8 mouse cellular contexts compared by ENCODE assay signal in genomic region chr2:35270531-35270984, GRCm38 (mm10). TPM values are rescaled to one million over a fixed set of nuclear protein-coding genes. Genes with fewer than 3 reads are reported as not detected.
DNase-seq lines count a peak whose midpoint lies in the region; ATAC-seq lines count a peak whose summit lies in the region.

No protein-coding gene starts in this region.

- H3K4me2 ChIP-seq in liver, embryonic 16.5 days (ENCODE audit: low read depth, low read length) = no peak overlapping the region

- H3K4me3 ChIP-seq in liver, embryonic 16.5 days (ENCODE audit: low read depth, low read length) = no peak overlapping the region

- no peak overlapping the region for H3K9ac ChIP-seq in liver, embryonic 16.5 days (ENCODE audit: low read depth, low read length)

- no peaks in the 10 kb centered on the region for H3K36me3 ChIP-seq in liver, embryonic 16.5 days (ENCODE audit: control insufficient read depth, insufficient read depth)

- H3K9me3 ChIP-seq in liver, embryonic 16.5 days (replicated peaks; ENCODE audit: control insufficient read depth, low read length) = no peaks in the 10 kb centered on the region

- 0 out of 2 replicates have a peak, but pooled peaks cover 2% of the 10 kb centered on the region for H3K4me1 ChIP-seq in liver, embryonic 16.5 days (ENCODE audit: control insufficient read depth, low read depth, low read length)

- H3K27ac ChIP-seq in liver, embryonic 16.5 days (ENCODE audit: low read length) = no peak overlapping the region

- ATAC-seq in liver, embryonic 16.5 days (ENCODE audit: low read depth) = peak; percentile 38; the same call in 1 of the 2 replicates

- WGBS in liver, embryonic 16.5 days (ENCODE audit: insufficient replicate concordance) = 23% methylated on average over 10 of the region's 10 CpGs

- H3K27me3 ChIP-seq in liver, embryonic 16.5 days (ENCODE audit: control insufficient read depth, insufficient read depth, low read depth, low read length) = no peaks in the 10 kb centered on the region

- peak; percentile 72 to 73 for DNase-seq in B cell, adult 2 months
- peak; percentile 84 for DNase-seq in R1 (ENCODE audit: low read depth, low spot score)
- peak; percentile 65 for DNase-seq in embryo, embryonic 9.5 days (ENCODE audit: extremely low spot score)
- peak; percentile 66 for DNase-seq in heart, adult 9 months (ENCODE audit: low spot score in 2 of 2)
- peak; percentile 78 for DNase-seq in kidney, adult 9 months
- DNase-seq in neural tube, embryonic 10.5 days (ENCODE audit: extremely low spot score, low spot score) = peak; percentile 72
- DNase-seq in thymus, postnatal 4 days = peak; percentile 73

RNA-seq across cellular contexts. Expression of gene Gsn, which starts 14.4 kb away (rescaled TPM):
- 163 and 188 TPM in 2 replicates for polyA plus RNA-seq in liver, embryonic 16.5 days (2015; fragmentation: Nextera tagmentation; extraction: Ambion mirVana)
